Mouse (Mus musculus) cerebellum, adult 11-12 months (tissue): ENCODE results near the gene Cox10.

Experiments
- DNase-seq: peaks from one replicate; pipeline ENCODE4 v3.0.0; 2022

Cox10 gene

GRCm38 (mm10) chr11:64045041-64045440 lies 34.2 kb downstream of the Cox10 start:
- peak; percentile 25 for DNase-seq

DNA sequence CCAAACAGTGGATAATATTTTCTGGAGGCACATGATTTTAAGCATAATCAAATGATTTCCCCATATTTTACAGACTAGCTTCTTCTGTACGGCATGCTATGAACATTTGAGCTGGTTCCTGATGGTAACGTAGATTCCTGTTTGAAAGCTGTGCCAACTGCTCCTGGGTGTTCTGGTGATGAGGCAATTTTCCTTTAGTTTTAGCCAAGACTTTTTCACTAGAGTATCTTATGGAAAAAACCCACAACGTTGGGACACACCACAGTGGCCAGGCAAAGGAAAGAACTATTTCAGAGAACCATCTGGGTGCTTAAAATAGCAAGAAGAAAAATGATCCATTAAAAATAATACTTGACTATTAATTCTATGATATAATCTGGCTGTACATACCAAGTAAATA lies 35.2 kb downstream of the Cox10 start:
- DNase-seq: peak; percentile 22

GRCm38 (mm10) chr11:64041281-64041680 lies 38.0 kb downstream of the Cox10 start:
- DNase-seq: no peak

GRCm38 (mm10) chr11:64039600-64039999 lies 39.7 kb downstream of the Cox10 start:
- no peak for DNase-seq

DNA sequence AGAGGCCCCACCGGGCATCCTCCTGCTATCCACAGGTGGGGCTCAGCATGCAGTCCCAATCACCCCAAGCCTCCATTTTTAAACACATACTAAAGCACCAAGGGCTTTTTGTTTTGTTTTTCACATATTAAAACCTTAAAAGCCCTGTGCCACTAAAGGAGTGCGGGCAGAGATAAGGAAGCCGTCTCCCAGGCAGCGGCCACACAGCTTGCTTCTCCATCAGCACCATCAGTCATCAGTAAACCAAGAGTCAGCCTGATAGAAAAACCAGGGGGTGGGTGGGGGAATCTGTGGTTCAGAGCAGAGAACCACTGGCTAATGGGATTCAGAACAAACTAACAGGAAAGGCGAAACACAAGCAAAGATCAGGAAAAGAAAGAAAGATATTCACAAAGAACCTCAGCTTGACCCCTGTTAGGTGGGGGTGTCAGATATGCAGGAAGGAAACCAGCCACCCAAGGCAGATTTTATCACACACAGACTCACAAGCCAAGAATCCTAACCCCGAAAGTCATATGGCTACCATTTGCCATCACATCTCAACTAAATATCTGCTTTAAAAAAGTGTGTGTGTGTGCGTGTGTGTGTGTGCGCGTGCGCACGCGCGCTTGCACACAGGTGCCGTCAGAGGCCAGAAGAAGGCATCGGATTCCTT lies 41.7 kb downstream of the Cox10 start:
- no peak for DNase-seq

DNA sequence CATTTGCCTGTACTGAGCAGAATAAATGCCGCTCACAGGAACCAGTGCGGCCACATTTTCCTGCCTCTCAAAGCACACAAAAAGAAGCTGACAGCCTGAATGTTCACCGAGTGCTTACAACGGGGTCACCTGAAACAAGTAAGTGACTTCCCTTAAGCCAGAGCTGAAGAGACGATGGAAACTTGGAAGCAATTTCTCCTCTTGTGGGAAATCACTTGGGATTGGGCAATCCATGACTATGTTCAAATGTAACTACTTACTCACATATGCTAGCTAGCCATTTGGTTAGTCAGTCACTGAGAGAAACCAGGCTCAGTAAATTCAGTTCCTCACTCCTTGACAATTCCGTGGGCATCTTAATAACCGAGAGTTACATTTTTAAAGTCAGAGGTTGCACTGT lies 43.0 kb downstream of the Cox10 start:
- no peak for DNase-seq

DNA sequence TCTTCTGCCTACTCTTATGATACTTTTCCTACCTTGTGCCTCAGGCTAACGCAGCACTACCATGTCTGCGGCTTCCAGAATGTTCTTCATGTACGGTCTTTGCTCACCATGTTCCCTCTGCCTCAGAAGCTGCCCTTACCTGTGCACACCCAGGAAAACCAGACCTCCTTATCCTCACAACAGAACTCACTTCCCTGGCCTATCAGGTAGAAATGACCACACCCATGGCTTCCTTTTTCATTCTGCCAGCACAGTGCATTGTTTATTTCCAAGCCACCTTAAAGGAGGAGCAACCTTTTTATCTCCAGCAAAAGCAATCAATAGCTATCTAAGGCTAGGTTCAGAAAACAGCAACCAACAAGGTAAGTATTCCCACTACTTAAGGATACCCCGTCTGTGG lies 43.6 kb downstream of the Cox10 start:
- no peak for DNase-seq

DNA sequence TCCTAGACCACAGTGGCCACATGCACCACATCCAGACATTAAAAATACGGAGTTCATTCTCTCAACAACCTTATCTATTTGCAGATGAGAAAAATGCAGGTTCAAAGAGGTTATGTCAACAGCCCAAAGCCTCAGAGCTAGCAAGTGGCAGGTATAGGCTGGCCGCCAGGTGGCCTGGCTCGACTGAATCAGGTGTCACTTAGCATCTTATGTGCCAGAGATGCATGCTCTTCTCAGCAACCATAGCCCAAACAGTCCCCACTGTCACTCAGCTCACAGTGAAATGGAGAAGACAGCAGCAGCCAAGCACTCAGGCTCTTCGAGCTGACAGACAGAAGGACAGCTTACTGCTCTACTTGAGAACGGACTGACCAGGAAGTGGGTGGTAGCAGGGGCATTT lies 44.6 kb downstream of the Cox10 start:
- no peak for DNase-seq

GRCm38 (mm10) chr11:64027423-64027822 lies 51.8 kb downstream of the Cox10 start:
- DNase-seq: no peak

GRCm38 (mm10) chr11:64025843-64026242 lies 53.4 kb downstream of the Cox10 start:
- DNase-seq: no peak

- DNase-seq: no peak
These were observed 54.7 kb downstream of the Cox10 start for GRCm38 (mm10) chr11:64024575-64024974.

DNA sequence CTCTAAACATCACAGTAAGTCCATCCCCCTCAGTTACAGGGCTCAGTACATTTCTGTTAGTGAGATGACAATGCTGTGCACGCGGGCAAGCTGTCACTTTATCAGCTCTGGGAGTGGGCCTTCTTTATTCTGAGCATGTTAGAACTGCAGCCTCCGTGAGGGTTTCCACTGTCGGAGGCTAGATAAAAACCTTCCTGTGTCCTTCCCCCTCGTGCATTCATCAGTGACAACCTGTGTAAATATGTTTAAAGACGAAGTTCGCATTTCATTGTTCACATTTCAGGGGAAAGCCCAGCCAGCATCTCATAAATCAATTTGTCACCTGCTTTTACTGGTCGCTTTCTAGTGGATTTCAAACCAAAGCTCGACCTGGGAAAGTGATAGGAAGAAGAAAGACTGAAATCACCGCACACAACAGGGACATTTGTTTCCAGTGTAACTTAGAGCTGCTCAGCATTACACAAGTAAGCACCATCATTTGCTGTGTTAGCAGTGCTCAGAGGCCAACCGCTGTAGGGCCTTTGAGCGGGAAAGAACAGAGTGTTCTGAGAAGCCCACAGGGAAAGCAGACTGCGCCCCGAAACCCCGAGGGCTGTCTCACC lies 55.8 kb downstream of the Cox10 start:
- no peak for DNase-seq

DNA sequence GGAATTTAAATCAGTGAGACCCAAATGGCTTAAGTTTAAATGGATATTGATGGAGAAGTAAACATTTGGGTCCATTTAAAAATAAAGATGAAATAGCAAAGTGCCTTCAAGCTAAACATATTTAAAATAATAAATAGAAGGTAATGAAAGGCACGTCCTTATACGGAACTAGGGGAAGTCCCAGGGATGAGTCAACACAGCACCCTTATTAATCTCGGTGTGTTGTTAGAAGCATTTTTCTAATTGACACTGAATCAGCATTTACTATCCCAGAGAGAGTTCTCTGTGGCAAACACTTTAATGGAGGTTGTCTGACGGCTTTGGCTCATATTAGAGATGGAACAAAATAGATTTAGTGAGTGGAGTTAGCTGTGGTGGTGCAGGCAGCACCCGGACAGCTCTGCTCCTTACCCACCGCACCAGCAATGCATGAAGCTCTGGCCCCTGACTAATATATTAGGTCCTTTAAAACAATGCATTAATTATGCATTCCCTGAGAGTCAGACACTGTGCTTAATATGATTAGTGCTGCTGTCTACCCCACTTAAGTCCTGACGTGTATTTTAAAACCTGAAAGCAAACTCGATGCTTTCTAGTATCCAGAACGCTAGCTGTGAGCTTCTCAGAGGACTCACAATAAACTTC lies 56.7 kb downstream of the Cox10 start:
- DNase-seq: no peak

DNA sequence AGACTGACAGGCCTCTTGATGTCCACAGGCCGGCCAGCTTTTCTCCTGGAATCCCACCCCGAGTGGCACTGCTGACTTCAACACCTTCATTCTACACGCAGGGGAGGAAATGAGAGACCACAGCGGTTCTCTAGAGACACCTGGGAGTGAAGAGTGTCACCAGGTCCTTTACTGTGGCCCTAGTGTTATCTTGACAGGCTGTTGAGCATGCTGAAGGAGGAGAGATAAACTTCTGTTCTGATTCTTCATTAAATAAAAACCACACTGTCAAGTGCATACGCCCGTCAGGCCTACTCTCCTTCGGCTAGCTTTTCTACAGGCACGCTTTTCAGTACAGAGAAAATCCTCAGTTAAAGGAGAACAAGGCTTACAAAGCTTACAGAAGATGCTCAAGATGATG lies 60.0 kb downstream of the Cox10 start:
- DNase-seq: no peak

DNA sequence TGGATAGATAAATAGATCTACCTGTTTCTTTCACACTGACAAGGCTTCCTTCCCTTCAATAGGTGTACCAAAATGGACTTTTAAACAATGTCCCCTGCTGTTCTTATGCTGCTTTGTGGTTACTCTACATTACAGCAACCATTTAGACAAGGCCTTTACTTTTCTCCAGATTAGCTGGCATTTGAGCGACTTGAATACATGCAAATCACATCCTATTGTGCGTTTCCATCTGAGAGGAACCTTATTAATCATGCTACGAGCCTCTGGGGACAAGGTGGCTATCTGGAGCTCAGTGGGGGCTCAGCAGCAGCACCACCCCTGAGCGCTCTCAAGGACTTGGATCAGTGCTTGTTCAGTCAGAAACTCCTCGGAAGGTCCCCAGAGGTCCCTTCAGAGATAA lies 61.1 kb downstream of the Cox10 start:
- no peak for DNase-seq

GRCm38 (mm10) chr11:64015309-64015708 lies 64.0 kb downstream of the Cox10 start:
- no peak for DNase-seq

DNA sequence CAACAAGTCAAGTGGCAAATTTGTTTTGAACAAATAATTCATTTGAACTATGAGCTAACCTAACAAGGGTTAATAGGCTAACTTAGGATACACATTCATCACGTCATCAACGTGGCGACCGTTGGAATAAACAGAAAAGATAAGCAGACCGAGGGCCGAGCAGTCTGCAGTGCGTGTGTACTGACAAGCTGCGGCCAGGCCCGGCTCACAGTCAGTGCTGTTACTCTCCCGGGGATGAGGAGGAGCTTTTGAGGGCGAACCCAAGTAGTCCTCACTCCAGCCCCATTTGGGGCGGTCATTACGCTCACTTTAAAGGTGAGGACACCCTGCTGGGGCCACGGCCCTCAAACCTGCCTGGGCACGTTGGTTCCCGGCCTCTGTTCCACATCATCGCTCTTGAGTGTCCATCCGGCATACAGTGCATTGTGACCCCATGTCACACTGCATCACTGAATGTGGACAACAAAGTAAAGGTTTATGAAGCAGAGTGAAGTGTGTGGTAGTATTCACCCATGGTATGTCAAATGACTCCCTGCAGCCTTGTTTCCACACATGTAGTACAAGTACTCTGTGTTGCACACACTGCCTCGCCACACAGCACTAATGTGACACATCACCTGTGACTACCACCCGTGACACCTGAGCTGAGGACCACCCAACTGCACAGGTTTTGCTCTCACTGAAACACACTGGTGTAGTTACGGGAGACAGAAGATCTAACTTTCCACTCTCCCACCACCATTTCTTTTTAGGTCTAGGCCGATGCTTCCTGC lies 68.4 kb downstream of the Cox10 start:
- no peak for DNase-seq

DNA sequence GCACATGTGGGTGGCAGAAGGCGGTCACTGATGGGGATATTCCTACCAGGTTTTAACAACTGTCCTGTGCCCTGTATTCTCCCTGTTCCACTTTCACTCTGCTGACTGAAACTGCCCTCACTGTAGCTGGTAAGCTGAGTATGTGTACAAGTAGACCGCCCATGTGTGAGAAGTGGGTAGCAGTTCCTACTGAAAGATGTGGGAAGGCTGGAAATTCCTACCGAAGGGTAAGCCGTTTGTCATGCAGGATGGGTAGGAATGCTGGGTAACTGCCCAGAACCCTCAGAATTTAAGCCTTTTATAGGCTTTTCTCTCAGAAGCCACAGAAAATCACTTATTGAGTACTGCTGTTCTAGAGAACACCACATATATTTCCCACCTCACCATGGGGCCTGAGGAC lies 75.1 kb downstream of the Cox10 start:
- no peak for DNase-seq

DNA sequence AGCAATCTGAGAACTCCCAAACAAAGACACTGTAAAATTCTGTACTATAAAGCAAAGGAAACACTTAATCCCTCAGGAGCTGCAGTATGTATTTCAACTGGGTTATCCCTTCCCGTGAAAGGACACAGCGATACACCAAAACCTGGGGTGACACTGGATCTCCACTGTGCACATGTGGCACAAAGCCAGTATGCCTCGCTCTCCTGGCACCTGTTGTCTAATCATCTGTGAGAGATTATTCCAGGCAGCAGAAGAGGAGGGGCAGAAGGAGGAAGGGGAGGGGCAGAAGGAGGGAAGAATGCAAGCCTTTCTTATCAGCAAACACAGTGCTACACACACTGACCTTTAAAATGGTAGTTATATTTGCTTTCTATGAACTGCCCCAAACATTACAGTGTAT lies 75.8 kb downstream of the Cox10 start:
- DNase-seq: no peak

GRCm38 (mm10) chr11:64002629-64003028 lies 76.6 kb downstream of the Cox10 start:
- DNase-seq: no peak

GRCm38 (mm10) chr11:64001111-64001510 lies 78.2 kb downstream of the Cox10 start:
- no peak for DNase-seq

DNA sequence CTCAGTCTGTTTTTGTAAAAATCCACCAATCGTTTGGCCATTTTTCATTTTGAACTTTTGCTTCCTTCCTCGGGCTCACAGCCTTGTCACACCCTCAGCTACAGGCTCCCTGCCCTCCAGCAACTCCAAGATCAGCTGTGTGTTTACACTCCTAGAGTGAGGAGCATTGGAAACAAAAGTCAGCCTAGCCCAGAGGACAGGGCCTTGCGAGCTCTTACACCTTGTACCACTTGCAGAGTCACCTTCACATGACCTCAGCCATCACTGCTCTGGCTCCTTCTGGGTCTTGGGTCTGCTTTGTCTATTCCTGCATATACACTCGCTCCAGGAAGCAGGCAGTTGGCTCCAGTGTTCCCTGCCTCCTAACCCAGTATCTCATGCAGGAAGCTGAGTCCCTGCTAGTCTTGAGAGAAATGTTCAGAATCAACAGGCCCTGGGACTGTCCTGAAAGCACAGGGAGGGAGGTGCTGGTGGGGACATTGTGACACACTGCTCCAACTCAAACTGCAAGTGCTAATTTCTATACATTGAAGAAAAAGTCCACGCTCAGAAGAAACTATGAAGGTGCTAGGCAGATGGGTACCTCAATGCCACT lies 79.0 kb downstream of the Cox10 start:
- no peak for DNase-seq

- no peak for DNase-seq
These were observed 79.8 kb downstream of the Cox10 start for GRCm38 (mm10) chr11:63999431-63999830.
